Mouse (Mus musculus) layer of hippocampus, postnatal 14 days (tissue): ENCODE measurements at regions not wholly inside any gene's neighbourhood (a gene's known extent, or its start where the extent isn't known, plus 50 kb on each side); places are given as distances from the start of the nearest gene placed in this dataset.
"Not testable (repeated sequence)": the region's sequence is repeated elsewhere in the genome, so short reads cannot be mapped to it uniquely, and the experiment has no call there.

Experiments used
- DNase-seq, 2 experiments: peaks; one replicate each; pipeline ENCODE4 v3.0.0; 2021 to 2022; ENCODE audit warnings: low spot score in 2 of 2, mixed read lengths in 1 of 2

GRCm38 (mm10) chr1:157622156-157622555 is 115.6 kb downstream of the Sec16b start:
- not testable (repeated sequence) for DNase-seq

- no peak for DNase-seq
Measured at GRCm38 (mm10) chr1:157632586-157632985, 126.1 kb downstream of the Sec16b start.

GRCm38 (mm10) chr1:157633470-157633869 is 126.9 kb downstream of the Sec16b start:
- DNase-seq, result no peak

GRCm38 (mm10) chr1:157635776-157636175 is 129.2 kb downstream of the Sec16b start:
- no peak for DNase-seq

- no peak for DNase-seq
Measured at GRCm38 (mm10) chr1:157643524-157643923, 137.0 kb downstream of the Sec16b start.

GRCm38 (mm10) chr1:157645682-157646421 is 139.3 kb downstream of the Sec16b start:
- no peak for DNase-seq

GRCm38 (mm10) chr1:157655446-157655845 is 148.9 kb downstream of the Sec16b start:
- DNase-seq, result peak; percentile 35 to 39

- DNase-seq, result no peak
Measured at GRCm38 (mm10) chr1:157669626-157670025, 163.1 kb downstream of the Sec16b start.

GRCm38 (mm10) chr1:157684356-157684755 is 177.8 kb downstream of the Sec16b start:
- no peak for DNase-seq

GRCm38 (mm10) chr1:157695198-157695597 is 188.7 kb downstream of the Sec16b start:
- DNase-seq, result no peak

- DNase-seq, result no peak
Measured at GRCm38 (mm10) chr1:157703639-157704038, 197.1 kb downstream of the Sec16b start.

- DNase-seq, result no peak
Measured at GRCm38 (mm10) chr1:157705364-157705763, 198.8 kb downstream of the Sec16b start.

GRCm38 (mm10) chr1:157707256-157707655 is 200.7 kb downstream of the Sec16b start:
- no peak for DNase-seq

GRCm38 (mm10) chr1:157709117-157709516 is 202.6 kb downstream of the Sec16b start:
- DNase-seq, result no peak

- DNase-seq, result no peak
Measured at GRCm38 (mm10) chr1:157710870-157711269, 204.3 kb downstream of the Sec16b start.

GRCm38 (mm10) chr1:157712519-157712918 is 206.0 kb downstream of the Sec16b start:
- no peak for DNase-seq

GRCm38 (mm10) chr1:157713851-157714250 is 207.3 kb downstream of the Sec16b start:
- DNase-seq, result no peak

- DNase-seq, result no peak
Measured at GRCm38 (mm10) chr1:157715632-157716031, 209.1 kb downstream of the Sec16b start.

- DNase-seq, result no peak
Measured at GRCm38 (mm10) chr1:157717131-157717530, 210.6 kb downstream of the Sec16b start.

GRCm38 (mm10) chr1:157721946-157722345 is 215.4 kb downstream of the Sec16b start:
- DNase-seq, result no peak

- DNase-seq, result no peak
Measured at GRCm38 (mm10) chr1:157731124-157731523, 224.6 kb downstream of the Sec16b start.

- DNase-seq, result no peak
Measured at GRCm38 (mm10) chr1:157740725-157741665, 234.5 kb downstream of the Sec16b start.
